ENCODE assay signal across 8 mouse cellular contexts in the genomic region with DNA sequence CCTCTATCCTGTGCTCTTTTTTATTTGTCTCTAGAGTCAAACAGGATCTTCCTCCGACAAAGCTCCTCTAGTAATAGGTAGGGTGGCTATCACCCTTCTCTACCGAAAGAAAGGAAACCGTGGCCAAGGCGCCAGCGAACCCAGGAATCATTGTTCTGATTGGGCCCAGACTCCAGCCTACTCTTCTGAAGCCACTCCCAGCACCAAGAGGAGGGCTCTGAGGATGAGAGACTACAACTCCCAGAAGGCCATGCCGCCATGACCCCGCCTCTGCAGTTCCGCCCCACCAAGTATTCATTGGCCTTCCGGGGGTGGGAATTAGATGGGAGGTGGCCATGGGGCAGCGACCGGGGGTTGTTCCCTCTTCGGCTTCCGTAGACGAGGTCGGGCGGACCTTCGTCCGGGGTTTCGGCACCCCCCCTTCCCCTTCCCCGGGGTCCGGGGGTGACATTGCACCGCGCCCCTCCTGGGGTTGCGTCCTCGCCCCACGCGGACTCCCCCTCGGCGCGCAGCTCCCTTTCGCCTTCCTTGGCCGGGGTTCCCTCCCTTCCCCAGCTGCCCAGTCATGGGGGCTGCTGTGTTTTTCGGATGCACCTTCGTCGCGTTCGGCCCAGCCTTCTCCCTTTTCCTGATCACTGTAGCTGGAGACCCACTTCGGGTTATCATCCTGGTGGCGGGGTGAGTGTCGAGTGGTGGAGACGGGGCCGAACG. TPM values are rescaled to one million over a fixed set of nuclear protein-coding genes. Genes with fewer than 3 reads are reported as not detected.
DNase-seq lines count a peak whose midpoint lies in the region; ATAC-seq lines count a peak whose summit lies in the region.
"Not testable (repeated sequence)": the region's sequence is repeated elsewhere in the genome, so short reads cannot be mapped to it uniquely, and the experiment has no call there.

A gene (plus strand): TSS at position 364 of the 711 bp plus-strand sequence.

- H3K9ac ChIP-seq in heart, embryonic 13.5 days = peak within 1 kb of the TSS; percentile 85
- peak within 1 kb of the TSS; percentile 82 for H3K9ac ChIP-seq in liver, embryonic 13.5 days
- peak within 1 kb of the TSS; percentile 86 for H3K9ac ChIP-seq in stomach, embryonic 16.5 days (ENCODE audit: low read length)

- H3K27me3 ChIP-seq in heart, embryonic 13.5 days (replicated peaks); liver, embryonic 13.5 days; stomach, embryonic 16.5 days (ENCODE audit: control insufficient read depth, insufficient read depth, low read length): not testable (repeated sequence)

- H3K9me3 ChIP-seq in heart, embryonic 13.5 days; liver, embryonic 13.5 days (replicated peaks); stomach, embryonic 16.5 days (replicated peaks; ENCODE audit: control insufficient read depth, low read length): not testable (repeated sequence)

- H3K4me1 ChIP-seq in heart, embryonic 13.5 days = peaks cover 45% of the 10 kb centered on the region
- peaks cover 43% of the 10 kb centered on the region for H3K4me1 ChIP-seq in liver, embryonic 13.5 days (replicated peaks)
- H3K4me1 ChIP-seq in stomach, embryonic 16.5 days (ENCODE audit: control insufficient read depth, insufficient read depth, low read length) = peaks cover 12% of the 10 kb centered on the region

- peak within 1 kb of the TSS; percentile 94 for H3K27ac ChIP-seq in heart, embryonic 13.5 days (replicated peaks)
- H3K27ac ChIP-seq in liver, embryonic 13.5 days = peak within 1 kb of the TSS; percentile 73
- peak within 1 kb of the TSS; percentile 86 for H3K27ac ChIP-seq in stomach, embryonic 16.5 days (ENCODE audit: low read length)

- peak within 1 kb of the TSS; percentile 68 for H3K4me3 ChIP-seq in heart, embryonic 13.5 days
- H3K4me3 ChIP-seq in liver, embryonic 13.5 days (replicated peaks) = peak within 1 kb of the TSS; percentile 72
- H3K4me3 ChIP-seq in stomach, embryonic 16.5 days (replicated peaks; ENCODE audit: low read length) = peak within 1 kb of the TSS; percentile 81

- 2% methylated on average over 33 of the region's 43 CpGs for WGBS in heart, embryonic 13.5 days
- WGBS in liver, embryonic 13.5 days (ENCODE audit: insufficient replicate concordance) = 1% methylated on average over 26 of the region's 43 CpGs
- WGBS in stomach, embryonic 16.5 days = under 1% methylated on average over 21 of the region's 43 CpGs

- H3K36me3 ChIP-seq in heart, embryonic 13.5 days = peaks cover 26% of the 10 kb centered on the region
- not testable (repeated sequence) for H3K36me3 ChIP-seq in liver, embryonic 13.5 days; stomach, embryonic 16.5 days (ENCODE audit: control insufficient read depth, insufficient read depth, low read length)

- ATAC-seq in erythroid progenitor cell, adult 5-6 weeks (replicated peaks; ENCODE audit: low FRiP score, poor library complexity, severe bottlenecking) = peak; percentile 99
- peak; percentile 91 for ATAC-seq in heart, embryonic 13.5 days (ENCODE audit: extremely low read depth, insufficient number of reproducible peaks, low FRiP score, low TSS enrichment)
- ATAC-seq in liver, embryonic 13.5 days (ENCODE audit: low read depth) = peak; percentile 98
- peak; percentile 97 for ATAC-seq in stomach, embryonic 16.5 days (ENCODE audit: insufficient read depth, low FRiP score)

- H3K4me2 ChIP-seq in heart, embryonic 13.5 days = peak within 1 kb of the TSS; percentile 81
- peak within 1 kb of the TSS; percentile 75 for H3K4me2 ChIP-seq in liver, embryonic 13.5 days
- peak within 1 kb of the TSS; percentile 59 for H3K4me2 ChIP-seq in stomach, embryonic 16.5 days (ENCODE audit: low read depth, low read length)

- DNase-seq in CD4-positive helper T cell, adult 2 months (ENCODE audit: low read depth, low spot score) = peak; percentile 98
- DNase-seq in brain, embryonic 18.5 days (ENCODE audit: low read depth, low spot score) = peak; percentile 95
- DNase-seq in kidney, postnatal 14 days = peak; percentile 98
- peak; percentile 96 for DNase-seq in liver, embryonic 13.5 days
- peak; percentile 87 for DNase-seq in neural tube, embryonic 10.5 days (ENCODE audit: extremely low spot score, low spot score)

RNA-seq across cellular contexts. Expression of the gene that starts here (rescaled TPM):
- 7.6 and 8.0 TPM in 2 replicates for total RNA-seq in erythroid progenitor cell, adult 5-6 weeks (2015; ENCODE audit: low replicate concordance)
- total RNA-seq in erythroid progenitor cell, adult 5-6 weeks (2017; ENCODE audit: low replicate concordance) = 9.6 and 14.6 TPM in 2 replicates
- polyA plus RNA-seq in heart, embryonic 13.5 days (2015; fragmentation: Nextera tagmentation; extraction: Ambion mirVana) = 28.8 and 33.9 TPM in 2 replicates
- polyA plus RNA-seq in liver, embryonic 13.5 days (2015; fragmentation: Nextera tagmentation; extraction: Ambion mirVana) = 17.1 and 18.5 TPM in 2 replicates
- polyA plus RNA-seq in stomach, embryonic 16.5 days (2015; fragmentation: Nextera tagmentation; extraction: Ambion mirVana) = 33.9 and 34.6 TPM in 2 replicates

Comparison
In these comparisons a context has a peak if more than half of its experiments do, and no peak if none do; other contexts are left out.
1. Peak in every context shown above with its lines: DNase-seq, ATAC-seq, H3K4me3 ChIP-seq and H3K27ac ChIP-seq.